Mouse (Mus musculus): ENCODE measurements around the gene Stx7. TPM values are rescaled to one million over a fixed set of nuclear protein-coding genes. Genes with fewer than 3 reads are reported as not detected.

Gene Stx7
- total and polyA plus RNA-seq, 3 experiments, result 92.8 to 176 (median 102) TPM

GRCm38 (mm10) chr10:24134071-24134645 is 14.9 kb upstream of the Stx7 start:
- no peak overlapping the region for H3K4me2 ChIP-seq (ENCODE audit: insufficient read depth, low read depth, poor library complexity, severe bottlenecking)
- no peak for DNase-seq (ENCODE audit: extremely low read depth)
- TF ChIP-seq RCOR1 (conservative IDR thresholded peaks at IDR 0.05; ENCODE audit: low read depth, low read length) (no peak), ELF1 (IDR thresholded peaks at IDR 0.05; ENCODE audit: low read depth, low read length) (no peak), MEF2A (IDR thresholded peaks at IDR 0.05; ENCODE audit: borderline replicate concordance, low read depth, low read length) (no peak), TBP (conservative IDR thresholded peaks at IDR 0.05; ENCODE audit: low read depth, low read length) (no peak), ZNF384 (IDR thresholded peaks at IDR 0.05; ENCODE audit: low read depth, low read length) (no peak), E2F4 (IDR thresholded peaks at IDR 0.05; ENCODE audit: insufficient replicate concordance, low read depth, low read length) (no peak), NELFE (IDR thresholded peaks at IDR 0.05; ENCODE audit: low read depth, low read length) (no peak), MAZ (IDR thresholded peaks at IDR 0.05; ENCODE audit: low read depth, low read length) (no peak)
- no peaks in the 10 kb centered on the region for H3K36me3 ChIP-seq (replicated peaks in 1 of 2; ENCODE audit: control insufficient read depth in 1 of 2, insufficient read depth in 1 of 2, low read length in 1 of 2)
- H3K79me2 ChIP-seq (replicated peaks; ENCODE audit: control insufficient read depth, extremely low read depth, insufficient read depth, poor library complexity, severe bottlenecking), result no peaks in the 10 kb centered on the region
- no peaks in the 10 kb centered on the region for H3K9me3 ChIP-seq (replicated peaks; ENCODE audit: low read length)
- H3K4me3 ChIP-seq (replicated peaks in 1 of 3; ENCODE audit: low read depth in 2 of 3, low read length in 2 of 3, poor library complexity in 1 of 3), result no peak overlapping the region
- dilution Hi-C loops (cut with MboI; ENCODE audit: extremely low pct_ligation_motif_present, extremely low pct_unique_long_range_greater_than_20kb, low sequenced_read_pairs), result no loop called here
- no peak overlapping the region for H3K27ac ChIP-seq (ENCODE audit: insufficient read depth, low read depth)
- H3K4me1 ChIP-seq (ENCODE audit: control insufficient read depth in 1 of 2, insufficient read depth in 2 of 2), result peaks cover 0 to 17% of the 10 kb centered on the region in 2 experiments; a peak in 2 of 4 replicates
- in situ Hi-C loops (cut with MboI; ENCODE audit: low pct_ligation_motif_present, low pct_unique_long_range_greater_than_20kb, low sequenced_read_pairs), result loop anchor here (25.0 kb wide), 1 partner anchor 322 kb away; no protein-coding TSS in a partner anchor
- no peaks in the 10 kb centered on the region for H3K27me3 ChIP-seq (replicated peaks)
- H3K9ac ChIP-seq (ENCODE audit: insufficient read depth, low read depth), result no peak overlapping the region

GRCm38 (mm10) chr10:24138623-24139261 is 10.4 kb upstream of the Stx7 start:
- Histone ChIP-seq H3K9ac (ENCODE audit: insufficient read depth, low read depth) (no peak overlapping the region), H3K4me2 (ENCODE audit: insufficient read depth, low read depth, poor library complexity, severe bottlenecking) (no peak overlapping the region), H3K4me3 (replicated peaks in 1 of 3; ENCODE audit: low read depth in 2 of 3, low read length in 2 of 3, poor library complexity in 1 of 3) (no peak overlapping the region), H3K27ac (ENCODE audit: insufficient read depth, low read depth) (no peak overlapping the region), H3K27me3 (replicated peaks) (no peaks in the 10 kb centered on the region), H3K79me2 (replicated peaks; ENCODE audit: control insufficient read depth, extremely low read depth, insufficient read depth, poor library complexity, severe bottlenecking) (no peaks in the 10 kb centered on the region), H3K36me3 (replicated peaks in 1 of 2; ENCODE audit: control insufficient read depth in 1 of 2, insufficient read depth in 1 of 2, low read length in 1 of 2) (no peaks in the 10 kb centered on the region), H3K9me3 (replicated peaks; ENCODE audit: low read length) (no peaks in the 10 kb centered on the region), H3K4me1 (ENCODE audit: control insufficient read depth in 1 of 2, insufficient read depth in 2 of 2) (peaks cover 0 to 7% of the 10 kb centered on the region in 2 experiments; a peak in 2 of 4 replicates)
- no peak for DNase-seq (ENCODE audit: extremely low read depth)
- no peak for TF ChIP-seq RCOR1 (conservative IDR thresholded peaks at IDR 0.05; ENCODE audit: low read depth, low read length)
- dilution Hi-C loops (cut with MboI; ENCODE audit: extremely low pct_ligation_motif_present, extremely low pct_unique_long_range_greater_than_20kb, low sequenced_read_pairs), result no loop called here
- in situ Hi-C loops (cut with MboI; ENCODE audit: low pct_ligation_motif_present, low pct_unique_long_range_greater_than_20kb, low sequenced_read_pairs), result loop anchor here (25.0 kb wide), 1 partner anchor 326 kb away; no protein-coding TSS in a partner anchor

- dilution Hi-C loops (cut with MboI; ENCODE audit: extremely low pct_ligation_motif_present, extremely low pct_unique_long_range_greater_than_20kb, low sequenced_read_pairs), result no loop called here
- H3K36me3 ChIP-seq (replicated peaks in 1 of 2; ENCODE audit: control insufficient read depth in 1 of 2, insufficient read depth in 1 of 2, low read length in 1 of 2), result no peaks in the 10 kb centered on the region
- no peak overlapping the region for H3K4me3 ChIP-seq (replicated peaks in 1 of 3; ENCODE audit: low read depth in 2 of 3, low read length in 2 of 3, poor library complexity in 1 of 3)
- peaks cover 2% of the 10 kb centered on the region for H3K9me3 ChIP-seq (replicated peaks; ENCODE audit: low read length)
- H3K4me2 ChIP-seq (ENCODE audit: insufficient read depth, low read depth, poor library complexity, severe bottlenecking), result no peak overlapping the region; the same call in 1 of the 2 replicates
- H3K27me3 ChIP-seq (replicated peaks), result no peaks in the 10 kb centered on the region
- H3K79me2 ChIP-seq (replicated peaks; ENCODE audit: control insufficient read depth, extremely low read depth, insufficient read depth, poor library complexity, severe bottlenecking), result no peaks in the 10 kb centered on the region
- no peak for DNase-seq (ENCODE audit: extremely low read depth)
- peaks cover 0 to 7% of the 10 kb centered on the region in 2 experiments; a peak in 2 of 4 replicates for H3K4me1 ChIP-seq (ENCODE audit: control insufficient read depth in 1 of 2, insufficient read depth in 2 of 2)
- H3K9ac ChIP-seq (ENCODE audit: insufficient read depth, low read depth), result no peak overlapping the region
- no peak overlapping the region for H3K27ac ChIP-seq (ENCODE audit: insufficient read depth, low read depth)
- in situ Hi-C loops (cut with MboI; ENCODE audit: low pct_ligation_motif_present, low pct_unique_long_range_greater_than_20kb, low sequenced_read_pairs), result loop anchor here (25.0 kb wide), 1 partner anchor 330 kb away; no protein-coding TSS in a partner anchor
- TF ChIP-seq ELF1 (IDR thresholded peaks at IDR 0.05; ENCODE audit: low read depth, low read length), result no peak
- TF ChIP-seq RAD21 (IDR thresholded peaks at IDR 0.05; ENCODE audit: low read depth, low read length), result no peak
- TF ChIP-seq ETS1 (conservative IDR thresholded peaks at IDR 0.05; ENCODE audit: low read depth, low read length), result no peak
- TF ChIP-seq MYC (IDR thresholded peaks at IDR 0.05; ENCODE audit: low read depth, low read length), result no peak
- no peak for TF ChIP-seq PAX5 (IDR thresholded peaks at IDR 0.05; ENCODE audit: low read length)
- no peak for TF ChIP-seq TCF12 (IDR thresholded peaks at IDR 0.05; ENCODE audit: low read depth, low read length)
- TF ChIP-seq CHD1 (IDR thresholded peaks at IDR 0.05; ENCODE audit: low read depth, low read length), result no peak
- TF ChIP-seq NELFE (IDR thresholded peaks at IDR 0.05; ENCODE audit: low read depth, low read length), result no peak
- TF ChIP-seq EP300 (IDR thresholded peaks at IDR 0.05; ENCODE audit: low read length), result no peak
- TF ChIP-seq POLR2AphosphoS2 (IDR thresholded peaks at IDR 0.05; ENCODE audit: low read depth, low read length), result no peak
- no peak for TF ChIP-seq USF2 (conservative IDR thresholded peaks at IDR 0.05; ENCODE audit: low read depth, low read length)
- no peak for TF ChIP-seq IRF4 (IDR thresholded peaks at IDR 0.05; ENCODE audit: low read depth, low read length)
- TF ChIP-seq ZKSCAN1 (IDR thresholded peaks at IDR 0.05; ENCODE audit: borderline replicate concordance, low read depth, low read length), result no peak
- no peak for TF ChIP-seq JUN (IDR thresholded peaks at IDR 0.05; ENCODE audit: insufficient read depth, low read depth, low read length)
- no peak for TF ChIP-seq USF1 (IDR thresholded peaks at IDR 0.05; ENCODE audit: low read depth, low read length)
- no peak for TF ChIP-seq MAZ (IDR thresholded peaks at IDR 0.05; ENCODE audit: low read depth, low read length)
- no peak for TF ChIP-seq UBTF (IDR thresholded peaks at IDR 0.05; ENCODE audit: low read depth, low read length)
- no peak for TF ChIP-seq ZMIZ1 (IDR thresholded peaks at IDR 0.05; ENCODE audit: low read depth, low read length)
These were observed 6.4 kb upstream of the Stx7 start for GRCm38 (mm10) chr10:24142735-24143134.

Measured in CH12.LX (cell line).